Mouse (Mus musculus): ENCODE measurements at regions not wholly inside any gene's neighbourhood (a gene's known extent, or its start where the extent isn't known, plus 50 kb on each side); places are given as distances from the start of the nearest gene placed in this dataset.

DNA sequence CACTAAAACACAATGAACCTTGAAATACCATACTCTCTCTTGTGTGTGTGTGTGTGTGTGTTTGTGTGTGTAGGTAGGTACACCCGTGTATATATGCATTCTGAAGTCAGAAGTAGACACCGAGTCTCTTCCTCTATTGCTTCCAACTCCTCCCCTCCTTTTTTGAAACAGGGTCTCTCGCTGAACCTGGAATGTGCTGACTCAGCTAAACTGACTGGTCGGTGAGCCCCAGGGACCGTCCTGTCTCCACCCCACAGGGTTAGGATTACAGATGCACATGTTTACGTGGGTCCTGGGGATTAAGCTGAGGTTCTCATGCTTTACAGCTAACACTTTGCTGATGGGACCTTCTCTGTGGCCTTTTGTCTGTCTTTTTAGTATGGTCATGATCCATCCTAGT lies 74.8 kb upstream of the Nfil3 start:
- no peak for DNase-seq

DNA sequence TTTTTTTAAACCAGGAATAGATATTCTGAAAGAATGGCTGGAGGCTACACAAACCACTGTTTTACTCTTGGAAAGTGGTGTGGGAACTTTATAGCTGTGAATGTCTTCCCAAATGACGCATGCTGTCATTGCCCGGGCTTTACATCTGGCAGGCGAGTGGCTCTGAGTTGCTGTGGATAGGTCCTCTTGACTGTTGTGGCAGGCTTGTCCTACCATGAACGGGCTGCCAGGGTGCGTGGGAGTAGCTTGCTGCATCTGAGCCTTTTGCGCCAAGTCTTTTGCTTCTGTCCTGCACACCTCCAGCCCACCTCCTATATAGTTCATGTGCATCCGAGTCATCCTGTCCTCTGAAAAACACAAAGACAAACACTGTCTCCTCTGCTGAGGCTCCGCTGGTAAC lies 72.3 kb upstream of the Nfil3 start:
- no peak for DNase-seq

DNA sequence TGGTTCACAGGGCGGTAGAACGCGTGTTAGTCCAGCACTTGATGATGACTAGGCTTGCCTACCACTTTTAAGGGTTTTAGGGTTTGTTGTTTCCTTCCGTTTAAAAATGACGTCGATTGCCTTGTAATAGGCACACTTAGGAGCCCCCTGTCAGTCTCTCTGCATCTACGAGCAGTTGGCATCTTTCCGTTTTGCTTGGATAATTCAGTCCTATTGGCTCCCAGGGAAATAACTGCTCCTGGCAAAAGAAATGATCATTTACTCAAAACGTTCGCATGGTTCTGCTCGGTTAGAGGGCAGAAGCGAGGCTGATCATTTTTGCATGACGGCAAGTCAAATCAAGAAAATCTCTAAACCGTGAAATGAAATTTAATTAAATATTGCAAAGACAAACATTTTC lies 71.9 kb upstream of the Nfil3 start:
- no peak for DNase-seq

- no peak for DNase-seq
Observed at GRCm38 (mm10) chr13:53052188-53052587, 71.3 kb upstream of the Nfil3 start.

DNA sequence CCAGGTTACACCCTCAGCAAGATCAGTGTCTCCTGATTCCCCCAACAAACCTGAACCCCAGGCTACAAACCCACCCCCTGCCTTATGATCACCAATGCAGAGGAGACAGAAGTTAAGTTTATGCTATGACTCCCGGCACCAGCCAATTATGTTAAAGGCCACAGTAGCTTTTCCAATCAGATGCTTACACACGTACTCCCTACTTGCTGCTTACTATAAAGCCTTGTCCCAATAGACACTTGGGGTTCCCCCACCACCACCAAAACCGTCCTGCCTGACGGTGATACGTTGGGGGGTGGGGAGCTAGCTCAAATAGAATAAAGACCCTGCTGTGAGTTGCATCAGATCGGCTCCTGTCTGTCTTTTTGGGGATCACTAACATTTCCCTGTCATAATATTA lies 70.5 kb upstream of the Nfil3 start:
- DNase-seq = no peak

GRCm38 (mm10) chr13:53049176-53049575 lies 68.3 kb upstream of the Nfil3 start:
- peak; percentile 4 for DNase-seq

GRCm38 (mm10) chr13:53033189-53033943 lies 52.5 kb upstream of the Nfil3 start:
- DNase-seq = no peak
